Mouse (Mus musculus) CD4-positive, CD25-positive, alpha-beta regulatory T cell (primary cell): ENCODE results near the gene Dock11. TPM values are rescaled to one million over a fixed set of nuclear protein-coding genes. Genes with fewer than 3 reads are reported as not detected.

Experiments
- polyA plus RNA-seq: library from polyadenylated mRNA; unstranded; fragments of 100-300 nt; shearing (Covaris generic); gene quantifications from one replicate; pipeline ENCODE4 v1.2.1, GENCODE M21; 2017

The Dock11 gene
- polyA plus RNA-seq, result 107 TPM

GRCm38 (mm10) chrX:35888087-35888895 lies at the start of gene Dock11:
Gene Dock11, plus strand, starts transcription at chrX:35888832.

GRCm38 (mm10) chrX:36111622-36112421 lies 223.2 kb downstream of the Dock11 start, which contains the start of gene Il13ra1:
Gene Il13ra1, plus strand, starts transcription at chrX:36112110.

Other genes with a start within 250 kb of the Dock11 start
- 0.49 TPM for gene Il13ra1, start 223.3 kb downstream of the Dock11 start, polyA plus RNA-seq